Mouse (Mus musculus) adipocyte (in vitro differentiated cells): ENCODE results near the gene Cacnb2.

Experiments
- DNase-seq: peaks from one replicate; pipeline ENCODE4 v3.0.0-alpha.2; 2016; ENCODE audit warnings: low spot score

Cacnb2 gene

DNA sequence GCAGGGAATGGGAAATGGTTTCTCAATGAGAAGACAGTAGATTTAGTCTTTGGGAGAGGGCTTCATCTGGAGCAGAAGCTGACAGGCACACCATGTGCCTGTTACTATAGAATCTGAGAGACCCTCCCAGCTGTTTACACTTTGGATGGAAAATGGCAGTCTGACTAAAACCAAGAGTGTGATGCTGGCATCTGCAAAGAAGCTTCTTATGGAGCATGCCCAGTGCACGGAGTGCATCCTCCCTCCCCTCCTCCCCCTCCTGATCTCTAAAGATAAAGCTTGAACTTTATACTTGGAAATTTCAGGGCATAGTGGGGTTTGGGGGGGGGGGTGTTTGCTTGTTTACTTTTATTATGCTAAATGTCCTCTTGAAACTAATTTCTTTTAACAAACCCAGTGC, 270.2 kb downstream of the Cacnb2 start:
- no peak for DNase-seq

GRCm38 (mm10) chr2:14873701-14874181, 270.9 kb downstream of the Cacnb2 start:
- no peak for DNase-seq

- no peak for DNase-seq
These were observed 271.6 kb downstream of the Cacnb2 start for GRCm38 (mm10) chr2:14874281-14875037.

DNA sequence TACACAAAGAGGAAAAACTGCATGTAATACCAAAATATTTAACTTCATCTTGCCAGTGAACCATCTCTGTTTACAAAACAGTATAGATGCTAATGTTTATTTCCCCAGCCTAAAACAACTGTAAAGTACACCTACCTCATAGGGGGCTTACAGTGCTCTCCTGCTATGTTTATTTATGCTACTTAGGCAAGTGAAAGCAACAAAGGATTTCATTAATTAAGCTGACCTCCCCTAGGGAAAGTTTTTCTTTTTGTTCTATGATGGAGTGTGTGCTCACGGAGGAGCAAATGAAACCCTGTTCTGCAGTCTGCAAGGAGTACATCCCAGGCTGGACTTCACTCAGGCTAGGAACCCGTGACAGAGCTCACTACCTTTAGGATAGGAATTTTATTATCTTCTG, 272.2 kb downstream of the Cacnb2 start:
- no peak for DNase-seq

- DNase-seq: no peak
These were observed 272.7 kb downstream of the Cacnb2 start for GRCm38 (mm10) chr2:14875616-14876015.

DNA sequence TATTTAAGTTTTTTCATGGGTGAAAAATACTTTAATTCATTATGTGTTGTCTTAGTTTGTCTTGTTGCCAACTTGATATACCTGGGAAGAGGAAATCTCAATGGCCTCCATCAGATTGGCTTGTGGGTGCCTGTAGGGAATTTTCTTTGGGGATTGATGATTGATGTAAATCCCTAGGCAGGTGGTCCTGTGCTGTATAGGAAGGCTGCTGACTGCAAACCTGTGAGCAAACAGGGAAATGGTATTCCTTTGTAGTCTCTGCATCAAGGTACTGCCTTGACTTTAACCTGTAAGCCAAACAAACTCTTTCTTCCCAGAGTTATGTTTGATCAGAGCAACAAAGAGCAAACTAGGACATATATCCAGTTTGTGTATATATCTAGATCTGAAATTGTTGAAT, 276.1 kb downstream of the Cacnb2 start:
- DNase-seq: no peak

DNA sequence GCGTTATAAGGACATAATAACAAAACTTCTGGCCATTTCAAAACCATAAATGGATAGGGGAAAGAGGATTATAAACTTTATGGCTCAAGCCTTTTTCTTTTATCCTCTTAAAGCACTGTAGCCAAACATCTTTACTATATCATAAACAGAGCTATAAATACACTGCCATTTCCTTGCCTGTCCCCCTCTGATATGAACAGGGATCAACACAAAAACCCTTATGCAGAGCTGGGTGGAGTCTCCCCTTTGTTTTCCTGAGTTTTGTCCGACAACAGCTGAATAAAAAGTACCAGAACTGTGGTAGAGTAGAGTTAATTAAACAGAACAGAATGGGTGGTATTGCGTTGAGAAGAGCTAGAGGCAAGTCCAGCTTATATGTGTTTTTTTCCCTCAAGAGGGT, 280.6 kb downstream of the Cacnb2 start:
- no peak for DNase-seq

DNA sequence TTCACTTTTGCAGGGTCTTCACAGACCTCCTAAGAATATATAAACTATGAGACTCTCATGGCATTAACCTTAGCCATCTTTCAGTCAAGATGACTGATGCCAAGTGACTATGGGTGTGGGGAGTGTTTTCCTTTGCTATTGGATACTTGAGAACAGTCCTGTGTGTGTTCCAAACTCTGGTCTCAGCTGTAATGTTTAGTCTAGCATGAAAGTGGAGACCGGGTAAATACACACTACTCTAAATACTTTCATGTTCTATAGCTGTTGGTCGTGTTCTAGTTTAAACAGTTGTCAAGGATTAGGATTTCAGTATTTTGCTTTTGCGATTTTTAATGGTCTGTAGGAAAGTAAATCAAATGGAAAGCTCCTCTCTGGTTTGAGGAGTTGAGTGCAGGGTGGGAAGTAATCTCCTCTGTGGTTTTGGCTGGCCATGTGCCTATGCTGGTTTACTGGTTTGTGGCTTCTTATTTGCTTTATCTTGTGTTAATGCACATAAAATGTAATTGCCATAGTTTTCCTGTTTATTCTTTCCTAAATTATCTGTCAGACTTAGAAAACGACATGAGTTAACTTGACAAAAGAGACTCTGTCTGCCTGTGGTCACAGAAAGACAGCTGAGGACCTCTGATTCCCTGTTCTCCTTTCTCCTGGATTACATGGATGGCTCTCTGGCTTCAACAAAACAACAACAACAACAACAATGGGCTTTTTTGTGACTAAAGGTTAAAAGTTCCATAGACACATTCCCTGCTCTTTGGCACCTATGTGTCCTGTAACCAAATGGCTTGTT, 285.7 kb downstream of the Cacnb2 start:
- DNase-seq: no peak

GRCm38 (mm10) chr2:14903837-14904236, 300.9 kb downstream of the Cacnb2 start:
- DNase-seq: no peak

- DNase-seq: no peak
These were observed 302.0 kb downstream of the Cacnb2 start for GRCm38 (mm10) chr2:14904865-14905264.

- no peak for DNase-seq
These were observed 304.4 kb downstream of the Cacnb2 start for GRCm38 (mm10) chr2:14907124-14907925.

DNA sequence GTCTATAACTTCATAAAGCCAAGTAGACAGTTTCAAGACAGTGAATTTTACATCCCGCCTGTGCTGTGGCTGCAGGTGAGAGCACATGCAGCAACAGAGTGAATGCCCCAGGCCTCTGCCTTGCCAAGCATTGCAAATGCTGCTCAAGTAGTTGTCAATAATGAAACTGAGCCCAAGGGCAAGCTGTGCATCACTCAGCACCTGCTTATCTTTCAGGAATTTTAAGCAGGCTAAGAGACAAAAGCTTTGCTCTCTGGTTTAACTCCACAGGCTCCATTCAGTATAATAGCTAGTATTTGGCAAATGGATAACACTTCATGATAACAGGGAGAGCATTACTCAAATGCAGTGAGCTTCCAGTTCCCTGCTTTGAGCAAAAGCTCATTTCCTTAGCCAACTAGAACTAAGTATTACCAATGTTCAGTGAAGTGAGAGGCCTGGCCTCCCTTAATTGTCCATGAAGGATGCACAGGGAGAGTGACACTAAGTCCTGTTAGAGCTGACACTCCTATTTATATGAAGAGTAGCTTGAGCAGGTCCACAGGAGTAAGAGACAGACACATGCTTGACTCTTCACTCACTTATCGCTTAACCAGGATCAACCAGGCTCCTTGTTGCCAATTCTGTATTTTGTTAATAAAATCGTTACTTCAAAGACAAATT, 314.8 kb downstream of the Cacnb2 start:
- DNase-seq: no peak

DNA sequence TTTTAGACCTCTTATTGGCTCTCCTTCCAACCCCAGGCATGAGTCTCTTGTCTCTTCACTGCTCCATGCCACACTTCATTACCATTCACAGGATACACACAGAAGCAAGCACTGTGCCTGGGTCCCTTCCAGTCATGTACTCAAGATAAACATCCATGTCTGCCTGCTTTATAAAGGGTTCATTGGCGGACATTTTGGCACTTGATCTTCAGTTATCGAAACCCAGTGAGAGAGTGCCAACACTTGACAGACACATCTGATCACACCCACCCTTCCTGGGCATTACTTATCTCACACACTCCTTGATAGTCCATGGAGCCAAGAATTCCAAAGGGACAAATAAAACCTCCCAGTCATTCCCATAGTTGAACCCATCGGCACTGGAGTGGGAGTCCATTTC, 327.0 kb downstream of the Cacnb2 start:
- no peak for DNase-seq

GRCm38 (mm10) chr2:14931968-14932367, 329.1 kb downstream of the Cacnb2 start:
- DNase-seq: no peak

DNA sequence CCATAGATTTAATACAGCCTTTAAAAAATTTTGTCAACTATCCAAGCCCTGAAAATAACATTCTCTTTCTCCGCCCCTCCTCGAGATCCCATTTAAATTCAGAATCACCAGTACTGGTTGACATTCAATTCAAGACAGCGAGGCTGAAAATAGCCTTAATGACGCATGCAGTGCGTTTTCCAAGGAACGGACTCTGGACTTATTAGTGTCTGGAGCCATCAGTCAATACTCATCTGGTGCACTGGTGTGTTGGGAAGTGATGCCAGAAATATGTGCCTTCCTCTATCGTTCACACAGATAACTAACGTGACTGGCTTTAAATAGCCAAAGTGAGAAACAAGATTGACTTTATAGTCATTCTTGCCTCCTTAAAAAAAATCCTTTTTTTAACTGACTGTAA, 333.6 kb downstream of the Cacnb2 start:
- DNase-seq: no peak

DNA sequence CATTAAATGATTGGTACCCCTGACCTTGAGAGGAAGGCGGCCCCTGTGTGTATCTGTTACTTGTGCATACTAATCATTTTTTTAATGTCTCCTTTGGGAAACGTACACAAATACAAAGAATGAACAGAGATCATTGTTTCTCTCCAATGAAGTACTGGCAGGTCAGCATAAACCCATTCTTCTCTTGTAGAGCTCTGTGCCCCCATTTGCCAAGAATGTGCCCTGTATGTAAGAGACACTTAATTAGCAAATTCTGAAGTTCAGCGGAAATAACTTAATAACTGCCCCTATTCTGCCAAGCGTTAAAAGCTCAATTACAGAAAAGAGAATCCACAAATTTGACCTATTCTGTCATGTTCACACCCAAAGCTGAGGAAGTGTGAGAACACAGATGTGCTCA, 339.4 kb downstream of the Cacnb2 start:
- DNase-seq: no peak

DNA sequence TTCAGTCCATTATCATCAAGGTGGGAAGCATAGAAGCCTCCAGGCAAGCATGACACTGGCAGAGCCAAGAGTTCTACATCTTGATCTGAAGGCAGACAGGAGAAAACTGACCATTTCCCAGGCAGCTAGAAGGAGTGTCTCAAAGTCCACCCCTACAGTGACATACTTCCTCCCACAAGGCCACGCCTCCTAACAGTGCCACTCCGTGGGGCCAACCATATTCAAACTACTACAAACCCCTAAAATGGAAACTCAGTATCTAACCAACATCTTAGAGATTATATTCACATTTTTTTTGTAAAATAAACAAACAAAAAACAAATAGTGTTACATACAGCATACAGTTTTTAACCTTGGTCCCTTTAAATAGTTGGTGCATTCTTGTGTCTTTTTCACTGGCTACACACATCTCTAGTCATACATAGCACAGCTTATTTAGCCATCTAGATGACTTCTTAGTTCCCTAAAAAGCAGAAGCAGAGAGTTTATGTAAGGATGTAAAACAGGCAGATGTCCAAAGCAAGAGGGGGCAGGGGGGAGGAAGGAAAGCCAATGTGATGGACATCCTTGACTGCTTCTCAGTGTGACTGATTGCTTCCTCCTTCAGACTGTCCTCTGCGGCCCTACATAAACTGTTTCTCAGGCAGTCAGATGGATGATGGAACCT, 340.9 kb downstream of the Cacnb2 start:
- no peak for DNase-seq

DNA sequence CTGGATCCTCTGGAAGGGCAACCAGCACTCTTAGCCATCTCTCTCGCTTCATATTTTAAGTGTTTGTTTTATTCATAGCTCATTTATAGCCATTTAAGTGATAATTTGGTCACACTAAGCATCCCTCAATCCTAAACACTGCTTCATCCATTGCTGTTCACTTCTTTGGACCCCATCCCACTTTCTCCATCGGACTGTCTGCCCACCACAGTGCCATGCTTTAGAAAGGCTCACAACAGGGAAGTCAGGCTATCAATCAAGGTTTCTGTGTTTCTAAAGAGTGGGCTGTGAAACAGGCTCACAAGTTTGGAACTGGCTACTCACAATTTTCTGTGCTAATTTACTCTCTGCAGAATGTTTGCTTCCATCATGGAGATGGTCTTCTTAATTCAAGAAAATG, 350.2 kb downstream of the Cacnb2 start:
- DNase-seq: no peak

- no peak for DNase-seq
These were observed 358.1 kb downstream of the Cacnb2 start for GRCm38 (mm10) chr2:14960963-14961488.

DNA sequence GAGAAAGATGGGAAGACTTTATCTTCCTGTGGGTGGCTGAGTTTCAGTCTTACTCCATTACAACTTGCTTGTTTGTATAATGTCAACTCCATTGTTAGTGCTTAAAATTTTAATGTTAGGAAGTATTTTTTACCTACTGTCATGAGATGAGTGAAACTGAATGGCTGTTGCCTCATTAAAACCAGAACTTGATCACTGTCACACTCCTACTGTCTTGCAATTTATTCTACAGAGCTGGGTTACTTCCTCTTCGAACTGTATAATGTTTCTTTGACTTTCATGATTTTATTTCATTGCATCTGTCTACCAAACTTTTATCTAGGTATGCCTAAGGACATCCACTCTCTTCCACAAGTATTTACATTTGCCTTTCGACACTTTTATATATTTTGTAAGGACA, 358.6 kb downstream of the Cacnb2 start:
- no peak for DNase-seq

- no peak for DNase-seq
These were observed 381.1 kb downstream of the Cacnb2 start for GRCm38 (mm10) chr2:14984029-14984428.
